Mouse (Mus musculus): Measurements from ENCODE around the gene Ttll8. TPM values are rescaled to one million over a fixed set of nuclear protein-coding genes. Genes with fewer than 3 reads are reported as not detected.

Gene Ttll8
- total and polyA plus RNA-seq, 2 experiments from 2014 or later, result not detected

DNA sequence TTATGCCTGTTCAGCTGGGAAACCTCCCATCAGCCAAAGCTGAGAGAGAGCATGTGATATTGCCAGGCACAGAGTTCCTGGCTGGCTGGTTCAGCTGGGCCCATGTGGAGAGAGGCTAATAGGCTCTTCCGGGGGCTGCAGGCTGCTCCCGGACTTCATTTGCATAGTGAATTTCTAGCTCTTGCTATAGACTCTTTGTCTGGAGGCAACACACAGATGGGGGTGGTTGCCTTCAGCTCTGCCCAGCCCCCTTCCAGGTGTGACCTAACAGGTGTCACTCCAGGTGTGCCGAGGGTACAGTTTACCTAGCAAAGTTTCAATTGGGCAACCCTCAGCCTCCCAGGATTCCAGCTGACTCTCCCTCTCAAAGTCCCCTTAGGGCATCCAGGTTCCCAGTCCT lies 37.9 kb downstream of the Ttll8 start:
- no peak for TF ChIP-seq CTCF (IDR thresholded peaks at IDR 0.05; ENCODE audit: low read depth)
- no peak for TF ChIP-seq EP300 (IDR thresholded peaks at IDR 0.05; ENCODE audit: low read depth)
- no peak for ATAC-seq (ENCODE audit: insufficient read depth, low read depth)
- no peaks in the 10 kb centered on the region for H3K4me1 ChIP-seq (ENCODE audit: control insufficient read depth, insufficient read depth)
- 59% methylated on average over 3 of the region's 3 CpGs for whole genome bisulfite sequencing
- H3K9me3 ChIP-seq (replicated peaks; ENCODE audit: control insufficient read depth, low read length), result no peaks in the 10 kb centered on the region
- no peak overlapping the region for H3K9ac ChIP-seq (replicated peaks; ENCODE audit: low read depth, low read length)
- no peaks in the 10 kb centered on the region for H3K36me3 ChIP-seq (replicated peaks; ENCODE audit: control insufficient read depth, insufficient read depth, low read length)
- H3K4me2 ChIP-seq (ENCODE audit: low read depth, low read length), result no peak overlapping the region
- H3K27ac ChIP-seq (ENCODE audit: low read depth), result no peak overlapping the region
- no peak overlapping the region for H3K4me3 ChIP-seq (ENCODE audit: low read depth, low read length)
- H3K27me3 ChIP-seq (ENCODE audit: control insufficient read depth, insufficient read depth, low read length), result peaks cover 3% of the 10 kb centered on the region; the same call in 1 of the 2 replicates
- DNase-seq (ENCODE audit: low spot score), result no peak

DNA sequence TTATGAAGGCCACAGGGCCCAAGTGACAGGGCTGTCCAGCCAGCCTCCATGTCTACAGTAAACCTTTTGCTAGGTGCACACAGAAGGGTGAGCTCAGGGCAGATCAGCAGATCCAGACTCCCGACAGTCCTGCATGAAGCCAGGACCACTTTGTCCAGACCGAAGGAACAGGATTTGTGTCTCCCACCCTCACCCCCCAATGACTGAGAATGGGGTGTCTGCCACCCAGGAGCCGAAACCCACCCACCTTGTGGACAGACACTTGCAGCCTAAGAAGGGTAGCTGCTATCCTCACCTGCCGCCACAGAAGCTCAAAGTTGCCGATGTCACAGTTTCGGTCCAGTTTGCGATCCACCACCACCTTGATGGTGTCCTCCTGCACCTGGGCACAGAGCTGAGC lies 39.2 kb downstream of the Ttll8 start:
- Histone ChIP-seq H3K4me3 (ENCODE audit: low read depth, low read length) (no peak overlapping the region), H3K36me3 (replicated peaks; ENCODE audit: control insufficient read depth, insufficient read depth, low read length) (no peaks in the 10 kb centered on the region), H3K27me3 (ENCODE audit: control insufficient read depth, insufficient read depth, low read length) (peaks cover 3% of the 10 kb centered on the region; the same call in 1 of the 2 replicates), H3K27ac (ENCODE audit: low read depth) (no peak overlapping the region), H3K4me2 (ENCODE audit: low read depth, low read length) (no peak overlapping the region), H3K4me1 (ENCODE audit: control insufficient read depth, insufficient read depth) (no peaks in the 10 kb centered on the region), H3K9me3 (replicated peaks; ENCODE audit: control insufficient read depth, low read length) (no peaks in the 10 kb centered on the region), H3K9ac (replicated peaks; ENCODE audit: low read depth, low read length) (no peak overlapping the region)
- TF ChIP-seq EP300 (IDR thresholded peaks at IDR 0.05; ENCODE audit: low read depth) (no peak), CTCF (IDR thresholded peaks at IDR 0.05; ENCODE audit: low read depth) (no peak)
- DNase-seq (ENCODE audit: low spot score) (no peak), ATAC-seq (ENCODE audit: insufficient read depth, low read depth) (no peak)
- 89% methylated on average over 7 of the region's 7 CpGs for WGBS

DNA sequence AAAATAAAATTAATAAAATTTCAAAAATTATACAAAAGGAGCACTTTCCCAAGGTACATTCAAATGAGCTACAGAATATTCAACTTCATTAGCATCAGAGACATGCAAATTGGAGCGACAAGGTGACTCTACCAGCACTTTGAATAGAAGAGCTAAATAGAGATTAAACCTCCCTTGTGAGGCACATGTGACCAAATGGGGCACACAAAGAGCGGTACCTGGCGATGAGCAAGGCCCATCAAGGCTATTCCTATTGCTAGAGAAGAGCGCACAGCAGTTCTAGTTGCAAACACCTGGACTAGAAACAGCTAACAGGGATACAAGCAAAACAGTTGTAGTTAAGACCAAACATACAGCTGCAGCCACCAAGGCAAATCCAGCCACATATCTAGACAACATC lies 47.9 kb downstream of the Ttll8 start:
- no peak overlapping the region for H3K9ac ChIP-seq (replicated peaks; ENCODE audit: low read depth, low read length)
- no peak overlapping the region for H3K4me3 ChIP-seq (ENCODE audit: low read depth, low read length)
- H3K4me1 ChIP-seq (ENCODE audit: control insufficient read depth, insufficient read depth), result no peaks in the 10 kb centered on the region
- WGBS, result 72% methylated on average over 4 of the region's 4 CpGs
- TF ChIP-seq EP300 (IDR thresholded peaks at IDR 0.05; ENCODE audit: low read depth) (no peak), CTCF (IDR thresholded peaks at IDR 0.05; ENCODE audit: low read depth) (no peak)
- H3K27me3 ChIP-seq (ENCODE audit: control insufficient read depth, insufficient read depth, low read length), result no peaks in the 10 kb centered on the region
- no peaks in the 10 kb centered on the region for H3K9me3 ChIP-seq (replicated peaks; ENCODE audit: control insufficient read depth, low read length)
- H3K36me3 ChIP-seq (replicated peaks; ENCODE audit: control insufficient read depth, insufficient read depth, low read length), result no peaks in the 10 kb centered on the region
- ATAC-seq (ENCODE audit: insufficient read depth, low read depth) (no peak), DNase-seq (ENCODE audit: low spot score) (no peak)
- H3K4me2 ChIP-seq (ENCODE audit: low read depth, low read length), result no peak overlapping the region
- no peak overlapping the region for H3K27ac ChIP-seq (ENCODE audit: low read depth)

DNA sequence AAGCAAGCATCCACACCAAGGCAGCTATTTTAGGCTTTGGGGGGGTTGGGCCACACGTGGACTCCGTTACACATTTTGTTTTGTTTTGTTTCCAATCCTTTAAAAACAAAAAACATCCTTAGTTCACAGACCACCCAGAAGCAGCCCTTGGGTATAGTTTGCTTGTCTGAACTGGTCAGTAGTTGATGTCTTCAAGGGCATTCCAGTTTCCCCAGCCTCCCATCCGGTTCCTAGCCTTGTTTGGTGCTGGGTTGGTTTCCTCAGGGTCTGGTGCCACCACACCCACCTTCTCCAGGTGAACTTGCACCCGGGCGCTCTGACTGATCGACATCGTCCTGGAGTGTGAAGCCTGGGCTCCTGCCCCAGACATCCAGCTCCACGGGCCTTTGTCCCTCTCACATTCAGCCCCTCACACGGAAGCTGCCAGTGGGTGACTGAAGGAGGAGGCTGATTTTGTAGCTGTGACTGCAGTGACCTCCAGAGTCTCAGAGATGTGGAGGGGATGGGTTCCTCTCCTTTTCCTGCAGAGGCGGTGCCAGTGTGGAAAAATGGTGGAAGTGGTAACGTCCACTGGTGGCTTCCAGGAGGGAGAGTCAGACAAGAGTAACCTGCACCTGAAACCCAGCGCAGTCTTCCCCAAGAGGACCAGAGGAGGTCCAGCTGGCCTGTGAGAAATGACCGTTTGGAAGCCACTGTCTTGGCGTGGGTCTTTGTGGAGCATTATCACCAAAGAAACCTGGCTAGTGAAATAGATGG lies 50.0 kb downstream of the Ttll8 start:
- DNase-seq (ENCODE audit: low spot score) (no peak), ATAC-seq (ENCODE audit: insufficient read depth, low read depth) (no peak)
- Histone ChIP-seq H3K4me3 (ENCODE audit: low read depth, low read length) (no peak overlapping the region), H3K27ac (ENCODE audit: low read depth) (no peak overlapping the region), H3K36me3 (replicated peaks; ENCODE audit: control insufficient read depth, insufficient read depth, low read length) (no peaks in the 10 kb centered on the region), H3K27me3 (ENCODE audit: control insufficient read depth, insufficient read depth, low read length) (no peaks in the 10 kb centered on the region), H3K9me3 (replicated peaks; ENCODE audit: control insufficient read depth, low read length) (no peaks in the 10 kb centered on the region), H3K4me1 (ENCODE audit: control insufficient read depth, insufficient read depth) (no peaks in the 10 kb centered on the region), H3K4me2 (ENCODE audit: low read depth, low read length) (no peak overlapping the region), H3K9ac (replicated peaks; ENCODE audit: low read depth, low read length) (no peak overlapping the region)
- WGBS, result 75% methylated on average over 14 of the region's 14 CpGs
- no peak for TF ChIP-seq CTCF (IDR thresholded peaks at IDR 0.05; ENCODE audit: low read depth)
- no peak for TF ChIP-seq EP300 (IDR thresholded peaks at IDR 0.05; ENCODE audit: low read depth)

DNA sequence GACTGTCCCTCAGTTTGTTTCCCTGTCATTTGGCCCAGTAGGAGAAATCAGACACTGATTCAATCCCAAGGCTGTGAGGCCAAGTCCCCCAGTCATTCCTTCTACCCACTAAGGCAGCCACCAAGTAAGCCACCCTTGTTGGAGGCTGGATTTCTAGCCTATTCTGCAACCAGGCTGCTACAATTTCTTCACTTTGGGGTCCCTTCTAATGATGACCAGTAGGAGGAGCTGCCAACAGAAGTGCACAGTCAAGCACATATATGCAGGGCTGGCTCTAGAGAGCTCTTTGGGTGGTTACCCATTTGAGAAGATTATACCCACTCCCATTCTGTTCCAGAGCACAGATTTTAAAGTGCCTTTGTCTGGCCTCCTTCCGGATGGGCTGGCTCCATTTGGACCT lies 51.1 kb downstream of the Ttll8 start:
- DNase-seq (ENCODE audit: low spot score), result no peak
- ATAC-seq (ENCODE audit: insufficient read depth, low read depth), result no peak
- TF ChIP-seq EP300 (IDR thresholded peaks at IDR 0.05; ENCODE audit: low read depth) (no peak), CTCF (IDR thresholded peaks at IDR 0.05; ENCODE audit: low read depth) (no peak)
- H3K27me3 ChIP-seq (ENCODE audit: control insufficient read depth, insufficient read depth, low read length), result no peaks in the 10 kb centered on the region
- no peaks in the 10 kb centered on the region for H3K4me1 ChIP-seq (ENCODE audit: control insufficient read depth, insufficient read depth)
- 80% methylated on average over 1 of the region's 1 CpGs for WGBS
- H3K9ac ChIP-seq (replicated peaks; ENCODE audit: low read depth, low read length), result no peak overlapping the region
- H3K27ac ChIP-seq (ENCODE audit: low read depth), result no peak overlapping the region
- H3K4me3 ChIP-seq (ENCODE audit: low read depth, low read length), result no peak overlapping the region
- H3K9me3 ChIP-seq (replicated peaks; ENCODE audit: control insufficient read depth, low read length), result no peaks in the 10 kb centered on the region
- no peaks in the 10 kb centered on the region for H3K36me3 ChIP-seq (replicated peaks; ENCODE audit: control insufficient read depth, insufficient read depth, low read length)
- no peak overlapping the region for H3K4me2 ChIP-seq (ENCODE audit: low read depth, low read length)
